ENCODE assay signal across 8 mouse cellular contexts in genomic region chr14:33351019-33351418, GRCm38 (mm10).
A peak's percentile ranks its signal among the peaks of the same experiment; 100 is the strongest.
DNase-seq lines count a peak whose midpoint lies in the region; ATAC-seq and TF ChIP-seq lines count a peak whose summit lies in the region.

No protein-coding gene starts in this region.

- peaks cover 5% of the 10 kb centered on the region for H3K4me1 ChIP-seq in hindbrain, embryonic 16.5 days (ENCODE audit: control insufficient read depth, insufficient read depth, low read depth, low read length)
- H3K4me1 ChIP-seq in lung, embryonic 14.5 days (ENCODE audit: insufficient read depth) = peaks cover 11% of the 10 kb centered on the region; the same call in 1 of the 2 replicates
- H3K4me1 ChIP-seq in stomach, embryonic 16.5 days (ENCODE audit: control insufficient read depth, insufficient read depth, low read length) = 0 out of 2 replicates have a peak, but pooled peaks cover 8% of the 10 kb centered on the region

- TF ChIP-seq CTCF in layer of hippocampus, adult 2 months (conservative IDR thresholded peaks at IDR 0.05) = no peak
- TF ChIP-seq CTCF in lung, embryonic 14.5 days (IDR thresholded peaks at IDR 0.05; ENCODE audit: low read depth) = no peak

- H3K4me3 ChIP-seq in layer of hippocampus, adult 2 months = peak overlapping the region; percentile 40
- H3K4me3 ChIP-seq in hindbrain, embryonic 16.5 days (ENCODE audit: low read length) = peak overlapping the region; percentile 55
- peak overlapping the region; percentile 37 for H3K4me3 ChIP-seq in lung, embryonic 14.5 days (ENCODE audit: low read depth, low read length)
- H3K4me3 ChIP-seq in stomach, embryonic 16.5 days (replicated peaks; ENCODE audit: low read length) = peak overlapping the region; percentile 46

- H3K27me3 ChIP-seq in hindbrain, embryonic 16.5 days (replicated peaks; ENCODE audit: control insufficient read depth, insufficient read depth, low read length) = peaks cover 30% of the 10 kb centered on the region
- H3K27me3 ChIP-seq in lung, embryonic 14.5 days (ENCODE audit: insufficient read depth, low read length) = peaks cover 24% of the 10 kb centered on the region
- H3K27me3 ChIP-seq in stomach, embryonic 16.5 days (ENCODE audit: control insufficient read depth, insufficient read depth, low read length) = peaks cover 33% of the 10 kb centered on the region

- H3K9me3 ChIP-seq in hindbrain, embryonic 16.5 days (ENCODE audit: control insufficient read depth, low read length) = no peaks in the 10 kb centered on the region
- no peaks in the 10 kb centered on the region for H3K9me3 ChIP-seq in lung, embryonic 14.5 days (ENCODE audit: low read depth, low read length)
- no peaks in the 10 kb centered on the region for H3K9me3 ChIP-seq in stomach, embryonic 16.5 days (replicated peaks; ENCODE audit: control insufficient read depth, low read length)

- H3K36me3 ChIP-seq in hindbrain, embryonic 16.5 days (ENCODE audit: control insufficient read depth, insufficient read depth, low read length) = no peaks in the 10 kb centered on the region
- no peaks in the 10 kb centered on the region for H3K36me3 ChIP-seq in lung, embryonic 14.5 days (ENCODE audit: insufficient read depth)
- no peaks in the 10 kb centered on the region for H3K36me3 ChIP-seq in stomach, embryonic 16.5 days (ENCODE audit: control insufficient read depth, insufficient read depth, low read length)

- peak overlapping the region; percentile 74 for H3K9ac ChIP-seq in hindbrain, embryonic 16.5 days (ENCODE audit: low read depth, low read length)
- H3K9ac ChIP-seq in lung, embryonic 14.5 days = peak overlapping the region; percentile 56
- peak overlapping the region; percentile 75 for H3K9ac ChIP-seq in stomach, embryonic 16.5 days (ENCODE audit: low read length)

- peak overlapping the region; percentile 93 for H3K4me2 ChIP-seq in hindbrain, embryonic 16.5 days (ENCODE audit: low read length)
- peak overlapping the region; percentile 77 for H3K4me2 ChIP-seq in lung, embryonic 14.5 days
- peak overlapping the region; percentile 73 for H3K4me2 ChIP-seq in stomach, embryonic 16.5 days (ENCODE audit: low read depth, low read length)

- no peak overlapping the region for H3K27ac ChIP-seq in layer of hippocampus, adult 2 months
- H3K27ac ChIP-seq in hindbrain, embryonic 16.5 days (ENCODE audit: low read depth, low read length) = no peak overlapping the region
- no peak overlapping the region for H3K27ac ChIP-seq in lung, embryonic 14.5 days (ENCODE audit: low read depth)
- H3K27ac ChIP-seq in stomach, embryonic 16.5 days (ENCODE audit: low read length) = no peak overlapping the region

- DNase-seq in layer of hippocampus, adult 2 months (ENCODE audit: low spot score in 2 of 2) = no peak
- DNase-seq in layer of hippocampus, adult 9-11 months = no peak
- peak; percentile 51 for DNase-seq in lung, embryonic 14.5 days
- no peak for DNase-seq in cerebellum, postnatal 10 days
- no peak for DNase-seq in gastrocnemius, adult 8-10 months (ENCODE audit: low spot score in 2 of 2)

- 1% methylated on average over 20 of the region's 42 CpGs for WGBS in hindbrain, embryonic 16.5 days
- WGBS in lung, embryonic 14.5 days = under 1% methylated on average over 42 of the region's 42 CpGs
- WGBS in stomach, embryonic 16.5 days = 1% methylated on average over 37 of the region's 42 CpGs

- ATAC-seq in hindbrain, embryonic 16.5 days = no peak
- ATAC-seq in lung, embryonic 14.5 days (ENCODE audit: insufficient read depth) = peak; percentile 47
- peak; percentile 77 for ATAC-seq in stomach, embryonic 16.5 days (ENCODE audit: insufficient read depth, low FRiP score)
- ATAC-seq in granulocyte monocyte progenitor cell, adult 5-6 weeks (replicated peaks; ENCODE audit: poor library complexity, severe bottlenecking) = no peak; the same call in 1 of the 2 replicates

Comparison
In these comparisons a context has a peak if more than half of its experiments do, and no peak if none do; other contexts are left out.
1. ATAC-seq: peak in lung, embryonic 14.5 days (single experiment) and stomach, embryonic 16.5 days (single experiment); none in hindbrain, embryonic 16.5 days (single experiment) and granulocyte monocyte progenitor cell, adult 5-6 weeks (single experiment).
2. Peak in every context shown above with its lines, with median percentiles within 50 percentile points of each other: H3K4me3 ChIP-seq, H3K4me2 ChIP-seq and H3K9ac ChIP-seq.